Mouse (Mus musculus) hindbrain, embryonic 15.5 days (tissue): ENCODE measurements around the gene Slc39a11. TPM values are rescaled to one million over a fixed set of nuclear protein-coding genes. Genes with fewer than 3 reads are reported as not detected.

ENCODE experiments used
- ATAC-seq: fragments of 200-750 bp; cut with Nextera tagmentation; 2 replicates; pipeline ENCODE4 v1.8.0; 2017; ENCODE audit warnings: low read depth, moderate number of reproducible peaks, moderate TSS enrichment; ENCODE audit not compliant: low FRiP score
- H3K27ac ChIP-seq: fragments of 300-500 bp; sonication (generic); replicated peaks from 2 replicates; pipeline ENCODE4 v1.5.1; 2015; ENCODE audit warnings: mild to moderate bottlenecking, inconsistent platforms
- H3K27me3 ChIP-seq: fragments of 300-500 bp; sonication (generic); 2 replicates; pipeline ENCODE4 v1.6.1; 2015; ENCODE audit warnings: control low read depth, inconsistent platforms
- H3K36me3 ChIP-seq: fragments of 300-500 bp; sonication (generic); 2 replicates; pipeline ENCODE4 v1.6.1; 2015; ENCODE audit warnings: control low read depth, inconsistent platforms
- H3K4me1 ChIP-seq: fragments of 300-500 bp; sonication (generic); replicated peaks from 2 replicates; pipeline ENCODE4 v1.6.1; 2015; ENCODE audit warnings: control low read depth, inconsistent platforms
- H3K4me2 ChIP-seq: fragments of 300-500 bp; sonication (generic); 2 replicates; pipeline ENCODE4 v1.6.1; 2015; ENCODE audit warnings: moderate library complexity, mild to moderate bottlenecking, inconsistent platforms
- H3K4me3 ChIP-seq: fragments of 300-500 bp; sonication (generic); 2 replicates; pipeline ENCODE4 v1.5.1; 2015; ENCODE audit warnings: mild to moderate bottlenecking, inconsistent platforms
- H3K9ac ChIP-seq: fragments of 300-500 bp; sonication (generic); 2 replicates; pipeline ENCODE4 v1.6.1; 2015; ENCODE audit warnings: inconsistent platforms
- H3K9me3 ChIP-seq: fragments of 300-500 bp; sonication (generic); 2 replicates; pipeline ENCODE4 v1.6.1; 2016; ENCODE audit warnings: control low read depth, inconsistent platforms
- WGBS: fragments of 180-500 bp; shearing (Covaris S2); methylation state at CpG from one replicate; pipeline ENCODE4 v1.1.7; 2015; 5-methylcytosine and 5-hydroxymethylcytosine counted together
- polyA plus RNA-seq: library from polyadenylated mRNA; unstranded; fragments of >200 nt; fragmentation: Nextera tagmentation; extraction: Ambion mirVana; gene quantifications from 2 replicates; pipeline ENCODE4 v1.2.1, GENCODE M21; 2015

Slc39a11 gene
- polyA plus RNA-seq, 1 experiment from 2014 or later: 34.2 TPM

GRCm38 (mm10) chr11:113487603-113488335, 162.1 kb downstream of the Slc39a11 start:
- H3K27ac ChIP-seq: no peak overlapping the region
- no peak overlapping the region for H3K4me3 ChIP-seq
- H3K4me1 ChIP-seq: 0 out of 2 replicates have a peak, but pooled peaks cover 7% of the 10 kb centered on the region
- H3K36me3 ChIP-seq: no peaks in the 10 kb centered on the region
- no peak overlapping the region for H3K9ac ChIP-seq
- H3K4me2 ChIP-seq: no peak overlapping the region
- no peaks in the 10 kb centered on the region for H3K9me3 ChIP-seq
- no peaks in the 10 kb centered on the region for H3K27me3 ChIP-seq
- ATAC-seq: no peak
- 62% methylated on average over 8 of the region's 8 CpGs for WGBS

DNA sequence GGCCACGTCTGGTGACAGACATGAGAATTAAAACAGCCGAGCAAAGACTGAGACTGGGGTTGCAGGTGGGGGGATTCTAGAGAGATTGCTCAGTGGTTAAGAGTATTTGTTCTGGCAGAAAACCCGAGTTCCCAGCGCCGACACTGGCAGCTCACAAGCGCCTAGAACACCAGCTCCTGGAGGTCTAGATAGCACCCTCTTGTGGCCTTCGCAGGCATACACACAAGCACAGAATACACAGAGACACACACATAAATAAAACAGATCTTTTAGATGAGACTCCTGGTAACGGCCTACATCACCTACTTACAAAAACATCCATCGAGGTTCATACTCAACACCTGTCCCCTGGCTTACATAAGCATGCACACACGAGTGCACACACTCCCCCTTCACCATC, 165.8 kb downstream of the Slc39a11 start:
- Histone ChIP-seq H3K36me3 (no peaks in the 10 kb centered on the region), H3K27ac (no peak overlapping the region), H3K4me2 (no peak overlapping the region), H3K9ac (no peak overlapping the region), H3K4me3 (no peak overlapping the region), H3K4me1 (0 out of 2 replicates have a peak, but pooled peaks cover 7% of the 10 kb centered on the region), H3K9me3 (no peaks in the 10 kb centered on the region), H3K27me3 (no peaks in the 10 kb centered on the region)
- 87% methylated on average over 10 of the region's 10 CpGs for WGBS
- ATAC-seq: no peak

DNA sequence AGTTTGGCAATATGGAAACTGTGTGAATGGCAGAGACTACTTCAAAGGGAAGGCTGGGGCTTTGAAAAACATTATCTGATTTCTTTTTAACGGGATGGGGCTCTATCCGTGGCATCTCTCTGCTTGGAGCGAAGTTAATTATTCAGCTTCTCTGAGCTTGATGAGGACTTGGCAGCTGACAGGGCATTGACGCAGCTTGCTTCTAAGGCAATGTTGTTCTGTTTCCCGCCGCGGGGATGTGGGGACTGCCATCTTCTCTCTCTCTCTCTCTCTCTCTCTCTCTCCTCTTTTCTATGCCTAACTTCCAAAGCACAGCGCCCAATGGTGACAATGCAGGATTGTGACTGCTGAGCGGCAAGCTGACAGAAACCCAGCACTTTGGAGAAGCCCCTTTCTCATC, 172.3 kb downstream of the Slc39a11 start:
- ATAC-seq: no peak
- H3K9me3 ChIP-seq: no peaks in the 10 kb centered on the region

DNA sequence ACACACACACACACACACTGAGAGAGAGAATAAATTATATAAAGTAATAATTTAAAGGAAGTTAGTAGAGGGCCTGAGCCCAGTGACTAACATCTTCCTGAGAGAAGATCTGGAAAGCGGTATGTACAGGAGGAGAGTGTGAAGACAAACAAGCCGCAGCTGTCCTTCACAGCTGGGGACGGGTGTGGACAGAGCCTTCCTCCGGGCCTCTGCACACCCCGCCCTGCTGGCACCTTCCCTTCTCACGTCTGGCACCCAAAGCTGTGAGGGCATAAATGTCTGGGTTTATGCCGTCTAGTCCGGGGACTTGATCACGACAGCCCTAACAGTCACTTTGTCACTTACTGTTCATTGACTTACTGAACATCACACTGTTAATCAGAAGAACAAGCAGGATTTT, 173.2 kb downstream of the Slc39a11 start:
- no peak overlapping the region for H3K4me3 ChIP-seq
- H3K4me1 ChIP-seq: peaks cover 23% of the 10 kb centered on the region
- 71% methylated on average over 9 of the region's 9 CpGs for WGBS
- no peak overlapping the region for H3K4me2 ChIP-seq
- no peaks in the 10 kb centered on the region for H3K9me3 ChIP-seq
- no peaks in the 10 kb centered on the region for H3K36me3 ChIP-seq
- ATAC-seq: no peak
- no peak overlapping the region for H3K27ac ChIP-seq
- no peak overlapping the region for H3K9ac ChIP-seq
- no peaks in the 10 kb centered on the region for H3K27me3 ChIP-seq

More for the DNA sequence above, 172.3 kb downstream of the Slc39a11 start:
- H3K36me3 ChIP-seq: no peaks in the 10 kb centered on the region
- WGBS: 48% methylated on average over 9 of the region's 9 CpGs
- no peak overlapping the region for H3K9ac ChIP-seq
- no peak overlapping the region for H3K4me2 ChIP-seq
- no peak overlapping the region for H3K27ac ChIP-seq
- H3K27me3 ChIP-seq: no peaks in the 10 kb centered on the region
- peaks cover 23% of the 10 kb centered on the region for H3K4me1 ChIP-seq
- H3K4me3 ChIP-seq: no peak overlapping the region

DNA sequence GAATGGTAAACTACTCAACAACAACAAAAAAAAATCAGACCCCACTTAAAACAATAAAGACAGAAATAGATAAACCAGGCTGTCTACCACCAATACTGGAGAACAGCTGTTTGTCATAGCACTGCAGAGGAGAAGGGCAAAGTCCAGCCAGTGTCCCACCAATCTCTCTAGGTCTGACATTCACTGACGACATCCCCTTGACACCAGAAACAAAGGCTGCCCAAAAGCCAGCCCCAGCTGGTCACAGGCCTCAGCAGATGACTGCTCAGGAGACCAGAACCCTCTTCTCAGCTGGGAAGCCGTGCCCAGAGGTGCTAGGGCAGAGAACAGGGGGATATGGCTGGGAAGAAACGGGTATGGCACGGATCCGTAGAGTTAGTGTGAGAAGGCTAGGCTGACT, 174.4 kb downstream of the Slc39a11 start:
- no peak overlapping the region for H3K4me2 ChIP-seq
- 67% methylated on average over 5 of the region's 5 CpGs for WGBS

GRCm38 (mm10) chr11:113473998-113474534, 175.8 kb downstream of the Slc39a11 start:
- Histone ChIP-seq H3K36me3 (no peaks in the 10 kb centered on the region), H3K27ac (no peak overlapping the region), H3K4me3 (no peak overlapping the region), H3K4me2 (no peak overlapping the region), H3K4me1 (peaks cover 23% of the 10 kb centered on the region), H3K27me3 (no peaks in the 10 kb centered on the region), H3K9ac (no peak overlapping the region), H3K9me3 (no peaks in the 10 kb centered on the region)
- no peak for ATAC-seq
- 46% methylated on average over 7 of the region's 7 CpGs for WGBS

More for the DNA sequence above, 174.4 kb downstream of the Slc39a11 start:
- Histone ChIP-seq H3K9me3 (no peaks in the 10 kb centered on the region), H3K27ac (no peak overlapping the region), H3K4me1 (peaks cover 23% of the 10 kb centered on the region), H3K4me3 (no peak overlapping the region), H3K27me3 (no peaks in the 10 kb centered on the region), H3K9ac (no peak overlapping the region), H3K36me3 (no peaks in the 10 kb centered on the region)
- ATAC-seq: no peak

- Histone ChIP-seq H3K9me3 (no peaks in the 10 kb centered on the region), H3K27ac (no peak overlapping the region), H3K4me1 (peaks cover 28% of the 10 kb centered on the region), H3K36me3 (no peaks in the 10 kb centered on the region), H3K4me3 (no peak overlapping the region), H3K4me2 (no peak overlapping the region), H3K9ac (no peak overlapping the region), H3K27me3 (no peaks in the 10 kb centered on the region)
- no peak for ATAC-seq
- WGBS: 82% methylated on average over 9 of the region's 9 CpGs
Measured at GRCm38 (mm10) chr11:113471936-113472335, 177.9 kb downstream of the Slc39a11 start.

DNA sequence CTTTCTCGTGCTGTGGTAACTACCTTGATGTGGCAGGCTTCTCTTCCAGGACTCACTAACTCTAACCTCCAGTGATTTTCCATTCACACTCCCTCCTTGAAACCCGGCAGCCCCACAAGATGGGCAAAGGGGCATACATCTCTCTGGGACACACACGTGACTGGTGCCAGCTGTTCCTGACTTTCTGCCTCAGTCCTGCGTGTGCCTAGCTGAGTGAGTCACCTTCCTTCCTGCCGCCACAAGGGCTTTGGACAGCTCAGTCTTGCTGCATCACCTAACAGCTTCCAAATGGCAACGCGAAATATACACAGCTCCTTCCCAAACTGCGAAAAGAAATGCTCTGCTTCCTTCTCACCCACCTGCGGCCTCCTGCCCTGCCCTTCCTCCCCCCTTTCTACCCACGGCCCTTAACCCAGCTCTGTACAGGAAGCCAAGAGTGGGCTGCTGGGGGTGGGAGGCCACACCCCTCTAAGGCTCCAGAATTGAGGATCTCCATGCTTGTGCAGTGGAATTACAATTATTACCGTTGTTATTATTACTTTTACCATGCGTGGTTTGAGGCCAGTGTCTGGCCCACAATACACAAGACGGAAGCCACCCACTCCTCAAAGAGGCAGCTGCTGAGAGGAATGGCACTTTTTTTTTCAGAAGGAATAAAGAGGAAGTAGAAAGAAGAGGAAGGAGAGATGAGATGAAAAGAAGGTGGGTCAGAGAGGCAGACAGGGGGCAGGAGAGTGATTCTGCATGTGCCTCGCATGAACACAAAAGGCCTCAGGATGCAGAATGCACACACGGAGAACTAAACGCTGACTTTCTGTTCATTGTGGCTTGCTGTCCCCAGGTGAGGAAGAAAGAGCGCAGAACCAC, 179.7 kb downstream of the Slc39a11 start:
- H3K4me2 ChIP-seq: no peak overlapping the region
- WGBS: 82% methylated on average over 17 of the region's 17 CpGs
- no peaks in the 10 kb centered on the region for H3K27me3 ChIP-seq
- H3K27ac ChIP-seq: no peak overlapping the region
- H3K9me3 ChIP-seq: no peaks in the 10 kb centered on the region
- H3K9ac ChIP-seq: no peak overlapping the region
- no peaks in the 10 kb centered on the region for H3K36me3 ChIP-seq
- no peak for ATAC-seq
- H3K4me1 ChIP-seq: peaks cover 28% of the 10 kb centered on the region
- H3K4me3 ChIP-seq: no peak overlapping the region

DNA sequence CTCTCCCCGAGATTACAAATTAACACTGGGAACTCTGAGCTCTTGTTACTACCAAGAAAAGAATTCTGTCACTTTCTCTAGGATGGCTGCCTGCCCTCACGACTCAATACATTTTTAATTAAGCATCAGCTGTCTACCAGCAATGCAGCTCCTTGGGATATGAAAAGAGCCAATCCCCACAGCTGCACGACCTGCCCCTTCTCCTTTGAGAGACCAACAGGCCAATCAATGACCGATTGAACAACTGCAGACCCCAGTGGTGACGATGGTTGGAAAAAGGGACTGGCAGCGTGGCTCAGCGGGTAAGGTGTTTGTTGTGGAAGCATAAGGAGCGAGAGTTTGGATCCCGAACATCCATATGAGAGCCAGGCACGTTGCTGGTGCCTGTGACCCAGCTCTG, 181.9 kb downstream of the Slc39a11 start:
- H3K9ac ChIP-seq: no peak overlapping the region
- 24% methylated on average over 10 of the region's 10 CpGs for WGBS
- no peaks in the 10 kb centered on the region for H3K27me3 ChIP-seq
- peaks cover 15% of the 10 kb centered on the region for H3K4me1 ChIP-seq
- H3K9me3 ChIP-seq: no peaks in the 10 kb centered on the region
- peak overlapping the region; percentile 70 for H3K27ac ChIP-seq
- no peaks in the 10 kb centered on the region for H3K36me3 ChIP-seq
- no peak overlapping the region for H3K4me3 ChIP-seq
- no peak overlapping the region; the same call in 1 of the 2 replicates for H3K4me2 ChIP-seq
- ATAC-seq: peak; percentile 15; the same call in 1 of the 2 replicates

DNA sequence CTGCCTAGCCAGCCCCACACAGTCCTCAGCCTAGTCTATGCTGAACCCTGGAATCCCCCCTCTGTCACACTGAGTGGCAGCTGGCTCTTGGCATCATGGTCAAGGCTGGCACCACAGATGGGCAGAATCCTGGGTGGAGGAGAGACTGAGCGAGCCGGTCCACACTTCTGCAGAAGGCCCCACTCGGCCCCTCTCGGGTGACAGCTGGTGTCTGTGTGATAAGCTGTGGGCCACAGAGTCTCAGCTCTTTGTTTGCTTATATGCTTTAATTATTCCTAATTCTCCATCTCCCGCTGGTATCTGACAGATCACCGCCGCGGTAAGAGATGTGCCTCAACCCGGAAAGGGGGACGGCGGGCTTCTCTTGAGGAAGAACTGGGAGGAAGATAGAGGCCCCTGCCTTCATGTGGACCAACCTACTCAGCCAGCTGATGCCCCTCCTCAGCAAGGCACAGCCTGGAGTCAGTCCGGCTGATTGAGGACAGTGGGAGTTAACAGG, 182.5 kb downstream of the Slc39a11 start:
- H3K36me3 ChIP-seq: no peaks in the 10 kb centered on the region
- WGBS: 24% methylated on average over 12 of the region's 12 CpGs
- peak overlapping the region; percentile 70 for H3K27ac ChIP-seq
- no peak overlapping the region for H3K4me3 ChIP-seq
- no peak overlapping the region for H3K9ac ChIP-seq
- no peaks in the 10 kb centered on the region for H3K9me3 ChIP-seq
- H3K4me1 ChIP-seq: peaks cover 15% of the 10 kb centered on the region
- peak; percentile 54 for ATAC-seq
- H3K4me2 ChIP-seq: no peak overlapping the region; the same call in 1 of the 2 replicates
- no peaks in the 10 kb centered on the region for H3K27me3 ChIP-seq

GRCm38 (mm10) chr11:113460118-113460517, 189.8 kb downstream of the Slc39a11 start:
- Histone ChIP-seq H3K27me3 (no peaks in the 10 kb centered on the region), H3K4me2 (no peak overlapping the region), H3K36me3 (no peaks in the 10 kb centered on the region; the same call in 1 of the 2 replicates), H3K27ac (no peak overlapping the region), H3K9me3 (no peaks in the 10 kb centered on the region), H3K9ac (no peak overlapping the region), H3K4me1 (peaks cover 16% of the 10 kb centered on the region), H3K4me3 (no peak overlapping the region)
- 92% methylated on average over 2 of the region's 2 CpGs for WGBS
- ATAC-seq: no peak
